Mouse (Mus musculus) midbrain, embryonic 10.5 days (tissue): ENCODE measurements around the gene Znrf2. TPM values are rescaled to one million over a fixed set of nuclear protein-coding genes. Genes with fewer than 3 reads are reported as not detected.
"Not testable (repeated sequence)": the region's sequence is repeated elsewhere in the genome, so short reads cannot be mapped to it uniquely, and the experiment has no call there.

Experiments
- DNase-seq: peaks from one replicate; pipeline ENCODE4 v3.0.0-alpha.2; 2017; ENCODE audit warnings: low spot score
- H3K27ac ChIP-seq: fragments of 300-500 bp; sonication (generic); replicated peaks from 2 replicates; pipeline ENCODE4 v1.5.1; 2016; ENCODE audit warnings: mild to moderate bottlenecking
- H3K27me3 ChIP-seq: fragments of 300-500 bp; sonication (generic); 2 replicates; pipeline ENCODE4 v1.6.1; 2016; ENCODE audit warnings: low read depth, mild to moderate bottlenecking; ENCODE audit not compliant: poor library complexity, severe bottlenecking
- H3K36me3 ChIP-seq: fragments of 300-500 bp; sonication (generic); 2 replicates; pipeline ENCODE4 v1.6.1; 2016; ENCODE audit warnings: mild to moderate bottlenecking, moderate library complexity
- H3K4me1 ChIP-seq: fragments of 300-500 bp; sonication (generic); 2 replicates; pipeline ENCODE4 v1.6.1; 2016
- H3K4me3 ChIP-seq: fragments of 300-500 bp; sonication (generic); 2 replicates; pipeline ENCODE4 v1.5.1; 2016; ENCODE audit warnings: mild to moderate bottlenecking, moderate library complexity
- H3K9me3 ChIP-seq: fragments of 300-500 bp; sonication (generic); replicated peaks from 2 replicates; pipeline ENCODE4 v1.6.1; 2016; ENCODE audit warnings: mild to moderate bottlenecking
- WGBS: fragments of 180-500 bp; shearing (Covaris S2); methylation state at CpG from one replicate; pipeline ENCODE4 v1.1.7; 2016; 5-methylcytosine and 5-hydroxymethylcytosine counted together
- polyA plus RNA-seq: library from polyadenylated mRNA; unstranded; fragments of >200 nt; fragmentation: Nextera tagmentation; extraction: Ambion mirVana; gene quantifications from 2 replicates; pipeline ENCODE4 v1.2.1, GENCODE M21; 2016

Gene Znrf2
- polyA plus RNA-seq, 1 experiment from 2014 or later: 2.2 TPM

DNA sequence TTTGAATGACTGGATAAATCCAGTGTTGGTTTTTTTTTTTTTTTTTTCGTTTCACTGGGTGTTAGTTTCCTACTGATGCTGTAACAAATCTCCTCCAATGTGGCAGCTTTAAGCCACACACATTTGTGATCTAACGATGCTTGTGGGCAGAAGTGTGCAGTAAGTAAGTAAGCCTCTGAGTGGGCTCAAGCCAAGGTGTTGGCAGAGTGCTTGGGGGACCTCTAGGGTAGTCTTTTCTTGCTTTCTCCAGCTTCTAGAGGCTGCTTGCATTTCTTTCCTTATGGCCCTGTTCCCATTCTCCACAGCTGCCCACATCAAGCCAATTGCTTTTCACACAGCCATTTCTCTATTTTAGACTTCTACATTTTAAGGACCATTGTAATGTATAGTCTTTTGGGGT lies 16.7 kb downstream of the Znrf2 start:
- peaks cover 2% of the 10 kb centered on the region; the same call in 1 of the 2 replicates for H3K9me3 ChIP-seq
- H3K27ac ChIP-seq: no peak overlapping the region
- WGBS: 74% methylated on average over 2 of the region's 2 CpGs
- no peaks in the 10 kb centered on the region for H3K27me3 ChIP-seq
- DNase-seq: no peak
- H3K4me1 ChIP-seq: no peaks in the 10 kb centered on the region
- no peak overlapping the region for H3K4me3 ChIP-seq
- peaks cover 1% of the 10 kb centered on the region for H3K36me3 ChIP-seq

- peaks cover 11% of the 10 kb centered on the region for H3K36me3 ChIP-seq
These were observed 19.9 kb downstream of the Znrf2 start for GRCm38 (mm10) chr6:54836666-54837065.

GRCm38 (mm10) chr6:54841399-54841798 lies 24.7 kb downstream of the Znrf2 start:
- Histone ChIP-seq H3K4me1 (peaks cover 14% of the 10 kb centered on the region), H3K4me3 (no peak overlapping the region), H3K27ac (no peak overlapping the region), H3K9me3 (peaks cover 13% of the 10 kb centered on the region), H3K36me3 (peaks cover 11% of the 10 kb centered on the region), H3K27me3 (no peaks in the 10 kb centered on the region)
- DNase-seq: no peak

More at GRCm38 (mm10) chr6:54836666-54837065, 19.9 kb downstream of the Znrf2 start:
- Histone ChIP-seq H3K9me3 (peaks cover 13% of the 10 kb centered on the region), H3K4me1 (0 out of 2 replicates have a peak, but pooled peaks cover 2% of the 10 kb centered on the region), H3K27ac (no peak overlapping the region), H3K27me3 (no peaks in the 10 kb centered on the region), H3K4me3 (no peak overlapping the region)
- no peak for DNase-seq

- peaks cover 13% of the 10 kb centered on the region for H3K9me3 ChIP-seq
- no peak overlapping the region for H3K27ac ChIP-seq
- H3K36me3 ChIP-seq: peaks cover 11% of the 10 kb centered on the region
- no peak for DNase-seq
- WGBS: 30% methylated on average over 1 of the region's 1 CpGs
- peaks cover 14% of the 10 kb centered on the region for H3K4me1 ChIP-seq
- no peak overlapping the region for H3K4me3 ChIP-seq
- no peaks in the 10 kb centered on the region for H3K27me3 ChIP-seq
These were observed 25.3 kb downstream of the Znrf2 start for GRCm38 (mm10) chr6:54842041-54842440.

- Histone ChIP-seq H3K36me3 (no peaks in the 10 kb centered on the region), H3K9me3 (no peaks in the 10 kb centered on the region), H3K27me3 (no peaks in the 10 kb centered on the region), H3K4me1 (peaks cover 32% of the 10 kb centered on the region), H3K27ac (no peak overlapping the region), H3K4me3 (no peak overlapping the region)
- no peak for DNase-seq
- WGBS: 75% methylated on average over 3 of the region's 3 CpGs
These were observed 31.8 kb downstream of the Znrf2 start for GRCm38 (mm10) chr6:54848546-54848945.

DNA sequence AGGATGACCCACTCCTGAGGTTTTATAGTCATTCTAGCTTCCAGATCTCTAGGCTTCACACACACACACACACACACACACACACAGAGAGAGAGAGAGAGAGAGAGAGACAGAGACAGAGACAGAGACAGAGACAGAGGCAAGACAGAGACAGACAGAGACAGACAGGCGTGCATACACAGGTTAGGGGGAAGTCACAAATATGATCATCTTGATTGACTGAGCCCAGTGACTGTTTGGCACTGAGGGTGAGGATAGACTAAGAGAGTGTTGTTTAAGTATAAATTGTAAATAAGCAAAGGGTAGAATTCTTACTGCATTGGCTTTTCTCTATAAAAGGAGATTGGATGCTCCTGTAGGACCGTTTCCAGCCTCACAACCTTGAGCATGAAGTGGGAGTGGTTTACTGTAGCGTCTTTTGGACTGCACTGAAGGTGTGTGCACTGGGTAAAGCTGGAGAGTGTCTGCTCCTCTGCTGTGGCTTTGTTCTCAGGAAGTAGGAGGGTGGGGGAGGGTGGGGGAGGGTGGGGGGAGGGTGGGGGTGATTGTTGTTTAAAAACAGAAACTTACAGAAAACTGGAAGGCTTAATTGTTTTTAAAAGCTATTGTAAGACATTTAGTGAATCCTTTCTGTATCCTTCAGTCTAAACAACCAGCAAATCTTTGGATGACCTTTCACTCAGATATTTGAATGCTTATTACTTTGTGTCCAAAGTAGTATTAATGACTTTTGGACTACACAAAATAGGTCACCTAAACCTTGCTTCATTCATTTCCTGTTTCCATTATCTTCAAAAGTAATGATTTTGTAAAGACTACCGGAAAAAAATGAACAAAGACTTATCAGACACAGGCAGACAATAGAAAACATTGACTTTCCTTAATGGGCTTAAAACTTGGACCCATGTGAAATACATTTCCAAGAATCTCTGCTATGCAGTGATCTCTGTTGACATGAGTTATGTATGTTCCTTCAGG lies 32.8 kb downstream of the Znrf2 start:
- H3K4me1 ChIP-seq: peaks cover 33% of the 10 kb centered on the region
- no peak overlapping the region for H3K4me3 ChIP-seq
- 41% methylated on average over 4 of the region's 4 CpGs for whole genome bisulfite sequencing
- H3K36me3 ChIP-seq: no peaks in the 10 kb centered on the region
- H3K27me3 ChIP-seq: no peaks in the 10 kb centered on the region
- 0 out of 2 replicates have a peak overlapping the region, but pooled peaks have one; percentile 17 for H3K27ac ChIP-seq
- DNase-seq: no peak
- no peaks in the 10 kb centered on the region for H3K9me3 ChIP-seq

DNA sequence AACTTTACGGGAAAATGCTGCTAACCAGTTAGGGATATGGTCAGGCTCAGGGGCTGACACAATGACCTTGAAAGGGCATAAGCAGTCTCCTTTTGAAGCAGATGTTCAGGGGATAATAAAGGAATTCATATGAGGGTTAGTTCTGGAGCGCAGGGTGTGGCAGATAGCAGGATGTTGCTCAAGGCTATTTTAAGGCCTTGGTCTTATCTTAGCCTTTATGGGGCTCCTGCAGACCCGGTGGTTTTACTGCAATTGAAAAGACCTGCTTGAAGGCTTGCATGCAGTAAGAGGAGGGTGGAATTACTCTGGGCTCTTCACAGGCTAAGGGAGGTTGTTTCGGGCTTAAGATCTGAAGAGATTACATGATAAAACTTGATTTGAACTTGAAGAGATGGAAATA lies 35.1 kb downstream of the Znrf2 start:
- H3K27ac ChIP-seq: no peak overlapping the region
- WGBS: 49% methylated on average over 4 of the region's 4 CpGs
- H3K4me3 ChIP-seq: no peak overlapping the region
- H3K9me3 ChIP-seq: no peaks in the 10 kb centered on the region
- no peaks in the 10 kb centered on the region for H3K27me3 ChIP-seq
- H3K4me1 ChIP-seq: peaks cover 39% of the 10 kb centered on the region
- DNase-seq: no peak
- no peaks in the 10 kb centered on the region for H3K36me3 ChIP-seq

DNA sequence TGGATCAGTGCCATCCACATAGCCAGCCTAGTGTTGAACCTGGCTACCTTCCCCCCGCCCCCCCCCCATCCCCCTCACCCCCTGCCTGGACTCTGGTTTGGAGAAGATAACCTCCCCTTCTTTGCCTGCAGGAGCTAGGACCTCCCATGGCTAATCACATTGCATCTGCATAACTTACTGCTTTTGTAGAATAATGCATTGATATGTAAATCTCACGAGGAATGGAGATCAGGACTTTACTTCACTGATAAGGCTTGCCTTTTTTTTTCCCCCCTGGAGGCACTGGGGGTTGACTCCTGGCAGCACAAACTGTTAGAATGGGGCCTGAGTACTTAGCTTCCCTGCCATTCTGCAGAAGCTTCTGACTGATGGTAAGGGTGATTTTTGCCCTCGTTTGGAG lies 36.0 kb downstream of the Znrf2 start:
- WGBS: 4% methylated on average over 3 of the region's 3 CpGs
- Histone ChIP-seq H3K4me3 (no peak overlapping the region), H3K36me3 (no peaks in the 10 kb centered on the region), H3K27ac (no peak overlapping the region), H3K4me1 (peaks cover 39% of the 10 kb centered on the region), H3K27me3 (no peaks in the 10 kb centered on the region), H3K9me3 (no peaks in the 10 kb centered on the region)
- DNase-seq: no peak

GRCm38 (mm10) chr6:54854859-54855258 lies 38.1 kb downstream of the Znrf2 start:
- no peaks in the 10 kb centered on the region for H3K27me3 ChIP-seq
- 42% methylated on average over 4 of the region's 4 CpGs for WGBS
- no peaks in the 10 kb centered on the region for H3K9me3 ChIP-seq
- H3K36me3 ChIP-seq: no peaks in the 10 kb centered on the region
- H3K4me3 ChIP-seq: no peak overlapping the region
- H3K27ac ChIP-seq: no peak overlapping the region
- no peak for DNase-seq
- H3K4me1 ChIP-seq: peaks cover 33% of the 10 kb centered on the region

GRCm38 (mm10) chr6:54855801-54856583 lies 39.3 kb downstream of the Znrf2 start:
- no peak overlapping the region for H3K4me3 ChIP-seq
- no peaks in the 10 kb centered on the region for H3K27me3 ChIP-seq
- 62% methylated on average over 4 of the region's 4 CpGs for WGBS
- H3K4me1 ChIP-seq: peaks cover 32% of the 10 kb centered on the region
- no peaks in the 10 kb centered on the region for H3K36me3 ChIP-seq
- no peaks in the 10 kb centered on the region for H3K9me3 ChIP-seq
- H3K27ac ChIP-seq: no peak overlapping the region
- no peak for DNase-seq

GRCm38 (mm10) chr6:54859159-54859558 lies 42.4 kb downstream of the Znrf2 start:
- H3K36me3 ChIP-seq, H3K4me1 ChIP-seq, H3K27ac ChIP-seq, H3K4me3 ChIP-seq, H3K27me3 ChIP-seq, H3K9me3 ChIP-seq, DNase-seq: not testable (repeated sequence)
- 90% methylated on average over 5 of the region's 5 CpGs for WGBS

DNA sequence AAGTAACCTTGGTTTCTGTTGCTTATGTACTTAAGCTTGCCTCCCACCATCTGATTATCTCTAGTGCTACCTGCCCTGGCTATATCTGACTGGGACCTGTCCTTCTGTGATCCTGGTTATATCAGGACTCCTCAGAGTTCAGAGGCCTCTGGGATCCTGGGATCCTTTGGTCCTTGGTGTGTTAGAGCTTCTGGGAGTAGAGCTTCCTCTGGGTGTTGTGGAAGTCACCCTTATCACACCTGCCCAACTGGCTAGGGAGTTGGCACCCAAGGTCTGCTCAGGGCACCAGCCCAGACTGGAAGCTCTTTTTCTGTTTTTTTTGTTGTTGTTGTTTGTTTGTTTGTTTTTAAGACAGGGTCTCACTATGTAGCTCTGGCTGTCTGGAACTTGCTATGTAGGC lies 43.5 kb downstream of the Znrf2 start:
- no peaks in the 10 kb centered on the region for H3K27me3 ChIP-seq
- H3K9me3 ChIP-seq: no peaks in the 10 kb centered on the region
- peaks cover 6% of the 10 kb centered on the region; the same call in 1 of the 2 replicates for H3K4me1 ChIP-seq
- 0 out of 2 replicates have a peak, but pooled peaks cover 4% of the 10 kb centered on the region for H3K36me3 ChIP-seq
- no peak for DNase-seq
- H3K27ac ChIP-seq: no peak overlapping the region
- H3K4me3 ChIP-seq: no peak overlapping the region
